Mouse (Mus musculus): Measurements from ENCODE around the gene Snapc4. TPM values are rescaled to one million over a fixed set of nuclear protein-coding genes. Genes with fewer than 3 reads are reported as not detected.

The Snapc4 gene
- polyA plus RNA-seq, 2 experiments, result 22.7 to 53.2 TPM

- DNase-seq (ENCODE audit: low spot score), result no peak
- Histone ChIP-seq H3K9me3 (ENCODE audit: control insufficient read depth, low read length) (no peaks in the 10 kb centered on the region), H3K36me3 (ENCODE audit: control insufficient read depth, insufficient read depth, low read length) (peaks cover 21% of the 10 kb centered on the region), H3K9ac (ENCODE audit: low read depth, low read length, severe bottlenecking) (no peak overlapping the region), H3K4me2 (replicated peaks; ENCODE audit: low read depth, low read length, severe bottlenecking) (peak overlapping the region; percentile 97), H3K4me3 (replicated peaks; ENCODE audit: low read length) (no peak overlapping the region), H3K27ac (replicated peaks; ENCODE audit: low read depth, low read length) (no peak overlapping the region), H3K27me3 (ENCODE audit: control insufficient read depth, insufficient read depth, low read length) (no peaks in the 10 kb centered on the region), H3K4me1 (ENCODE audit: control insufficient read depth, insufficient read depth, low read length) (peaks cover 12% of the 10 kb centered on the region)
- 87% methylated on average over 11 of the region's 11 CpGs for WGBS
- ATAC-seq (ENCODE audit: low FRiP score, low read depth), result no peak
- TF ChIP-seq POLR2A (IDR thresholded peaks at IDR 0.05; ENCODE audit: borderline replicate concordance, extremely low read depth, insufficient read depth, insufficient read length), result no peak
Observed at GRCm38 (mm10) chr2:26353066-26353980, 27.1 kb downstream of the Snapc4 start.

GRCm38 (mm10) chr2:26352291-26352910, 28.1 kb downstream of the Snapc4 start:
- DNase-seq (ENCODE audit: low spot score), result no peak
- TF ChIP-seq POLR2A (IDR thresholded peaks at IDR 0.05; ENCODE audit: borderline replicate concordance, extremely low read depth, insufficient read depth, insufficient read length), result no peak
- Histone ChIP-seq H3K36me3 (ENCODE audit: control insufficient read depth, insufficient read depth, low read length) (peaks cover 30% of the 10 kb centered on the region), H3K27ac (replicated peaks; ENCODE audit: low read depth, low read length) (peak overlapping the region; percentile 48; the same call in 1 of the 2 replicates), H3K27me3 (ENCODE audit: control insufficient read depth, insufficient read depth, low read length) (no peaks in the 10 kb centered on the region), H3K9me3 (ENCODE audit: control insufficient read depth, low read length) (no peaks in the 10 kb centered on the region), H3K4me2 (replicated peaks; ENCODE audit: low read depth, low read length, severe bottlenecking) (peak overlapping the region; percentile 97), H3K9ac (ENCODE audit: low read depth, low read length, severe bottlenecking) (peak overlapping the region; percentile 91), H3K4me1 (ENCODE audit: control insufficient read depth, insufficient read depth, low read length) (peaks cover 12% of the 10 kb centered on the region), H3K4me3 (replicated peaks; ENCODE audit: low read length) (peak overlapping the region; percentile 70)
- WGBS, result 5% methylated on average over 35 of the region's 36 CpGs
- peak; percentile 23 for ATAC-seq (ENCODE audit: low FRiP score, low read depth)

- H3K9ac ChIP-seq (ENCODE audit: low read depth, low read length, severe bottlenecking), result peak within 1 kb of the TSS; percentile 91
- 2% methylated on average over 59 of the region's 62 CpGs for WGBS
- no peaks in the 10 kb centered on the region for H3K9me3 ChIP-seq (ENCODE audit: control insufficient read depth, low read length)
- ATAC-seq (ENCODE audit: low FRiP score, low read depth) (peak; percentile 88), DNase-seq (ENCODE audit: low spot score) (peak; percentile 95)
- H3K27ac ChIP-seq (replicated peaks; ENCODE audit: low read depth, low read length), result peak within 1 kb of the TSS; percentile 77
- TF ChIP-seq POLR2A (IDR thresholded peaks at IDR 0.05; ENCODE audit: borderline replicate concordance, extremely low read depth, insufficient read depth, insufficient read length), result 0 out of 2 replicates have a peak, but pooled peaks have one; percentile 39
- H3K4me3 ChIP-seq (replicated peaks; ENCODE audit: low read length), result peak within 1 kb of the TSS; percentile 70
- H3K27me3 ChIP-seq (ENCODE audit: control insufficient read depth, insufficient read depth, low read length), result no peaks in the 10 kb centered on the region
- peak within 1 kb of the TSS; percentile 97 for H3K4me2 ChIP-seq (replicated peaks; ENCODE audit: low read depth, low read length, severe bottlenecking)
- peaks cover 38% of the 10 kb centered on the region for H3K36me3 ChIP-seq (ENCODE audit: control insufficient read depth, insufficient read depth, low read length)
- peaks cover 12% of the 10 kb centered on the region for H3K4me1 ChIP-seq (ENCODE audit: control insufficient read depth, insufficient read depth, low read length)
Observed at GRCm38 (mm10) chr2:26351358-26352290, 28.8 kb downstream of the Snapc4 start, which contains the start of gene Dnlz. Gene Dnlz (minus strand): TSS chr2:26352110.

GRCm38 (mm10) chr2:26348241-26348640, 32.2 kb downstream of the Snapc4 start:
- H3K9me3 ChIP-seq (ENCODE audit: control insufficient read depth, low read length), result no peaks in the 10 kb centered on the region
- TF ChIP-seq POLR2A (IDR thresholded peaks at IDR 0.05; ENCODE audit: borderline replicate concordance, extremely low read depth, insufficient read depth, insufficient read length), result no peak
- H3K9ac ChIP-seq (ENCODE audit: low read depth, low read length, severe bottlenecking), result no peak overlapping the region
- no peaks in the 10 kb centered on the region for H3K27me3 ChIP-seq (ENCODE audit: control insufficient read depth, insufficient read depth, low read length)
- ATAC-seq (ENCODE audit: low FRiP score, low read depth) (no peak), DNase-seq (ENCODE audit: low spot score) (no peak)
- no peak overlapping the region for H3K27ac ChIP-seq (replicated peaks; ENCODE audit: low read depth, low read length)
- peaks cover 12% of the 10 kb centered on the region for H3K4me1 ChIP-seq (ENCODE audit: control insufficient read depth, insufficient read depth, low read length)
- no peak overlapping the region for H3K4me3 ChIP-seq (replicated peaks; ENCODE audit: low read length)
- no peak overlapping the region for H3K4me2 ChIP-seq (replicated peaks; ENCODE audit: low read depth, low read length, severe bottlenecking)
- peaks cover 69% of the 10 kb centered on the region for H3K36me3 ChIP-seq (ENCODE audit: control insufficient read depth, insufficient read depth, low read length)
- WGBS, result 54% methylated on average over 6 of the region's 6 CpGs

All from limb, embryonic 14.5 days (tissue).